ENCODE assay signal across 15 mouse cellular contexts in genomic region chr8:103339951-103340350, GRCm38 (mm10).
"Had no signal": no experiment of that assay in that cellular context is flagged by ENCODE, and none has a peak within 500 bp of the region (broad histone marks: within the 10 kb centered on the region; RNA-seq: fewer than 3 reads in every experiment).

No protein-coding gene starts in this region.

- H3K4me3 ChIP-seq: layer of hippocampus, adult 2 months; limb, embryonic 12.5 days; liver, embryonic 13.5 days; lung, embryonic 15.5 days; midbrain, embryonic 12.5 days; neural tube, embryonic 12.5 days had no signal

- H3K27me3 ChIP-seq: limb, embryonic 12.5 days; liver, embryonic 13.5 days; lung, embryonic 15.5 days; midbrain, embryonic 12.5 days; neural tube, embryonic 12.5 days had no signal

- DNase-seq: kidney, postnatal 10 days; kidney, postnatal 4 days; liver; liver, embryonic 13.5 days; liver, postnatal 0 days; retina, postnatal 1 day; right cerebral cortex, postnatal 4 days; spleen, adult 18-20 months; thymus, adult 18-20 months; thymus, postnatal 14 days had no signal

- H3K36me3 ChIP-seq: limb, embryonic 12.5 days; liver, embryonic 13.5 days; lung, embryonic 15.5 days; midbrain, embryonic 12.5 days; neural tube, embryonic 12.5 days had no signal

- H3K4me2 ChIP-seq: limb, embryonic 12.5 days; liver, embryonic 13.5 days; lung, embryonic 15.5 days; midbrain, embryonic 12.5 days; neural tube, embryonic 12.5 days had no signal
